Mouse (Mus musculus) CH12.LX (cell line): ENCODE results near the gene Syne3. TPM values are rescaled to one million over a fixed set of nuclear protein-coding genes. Genes with fewer than 3 reads are reported as not detected.

Experiments used
- DNase-seq: peaks from one replicate; pipeline ENCODE4 v3.0.0-alpha.2; 2013; ENCODE audit errors: extremely low read depth
- H3K27ac ChIP-seq: 2 replicates; pipeline ENCODE4 v1.5.1; 2012; ENCODE audit warnings: low read depth, mild to moderate bottlenecking, control low read depth, moderate library complexity; ENCODE audit not compliant: insufficient read depth
- H3K27me3 ChIP-seq: replicated peaks from 2 replicates; pipeline ENCODE3; 2012; ENCODE audit warnings: inconsistent platforms
- H3K36me3 ChIP-seq, 2 experiments: replicated peaks in 1 of 2; 2 replicates each; pipeline versions ENCODE3 to v1.6.1; 2012; ENCODE audit warnings: inconsistent platforms in 1 of 2, low read length in 1 of 2, mild to moderate bottlenecking in 1 of 2, mixed read lengths in 1 of 2, moderate library complexity in 1 of 2; ENCODE audit not compliant: control insufficient read depth in 1 of 2, insufficient read depth in 1 of 2
- H3K4me1 ChIP-seq, 2 experiments: 2 replicates each; pipeline ENCODE4 v1.6.1; 2012; ENCODE audit warnings: inconsistent platforms in 1 of 2, moderate library complexity in 1 of 2; ENCODE audit not compliant: insufficient read depth in 2 of 2, control insufficient read depth in 1 of 2
- H3K4me2 ChIP-seq: 2 replicates; pipeline ENCODE4 v1.6.1; 2012; ENCODE audit warnings: low read depth, mild to moderate bottlenecking, control low read depth; ENCODE audit not compliant: poor library complexity, insufficient read depth, severe bottlenecking
- H3K4me3 ChIP-seq, 3 experiments: fragments of 150-350 bp in 1 of 3; sonication (generic) in 1 of 3; replicated peaks in 1 of 3; 2 replicates each; pipeline versions ENCODE3 to v1.5.1; 2011 to 2012; ENCODE audit warnings: low read depth in 2 of 3, low read length in 2 of 3, mild to moderate bottlenecking in 2 of 3, moderate library complexity in 2 of 3, control low read depth in 1 of 3, improper control_type of control experiment in 1 of 3, inconsistent platforms in 1 of 3, mixed read lengths in 1 of 3; ENCODE audit not compliant: poor library complexity in 1 of 3
- H3K79me2 ChIP-seq: replicated peaks from 2 replicates; pipeline ENCODE4 v1.6.1; 2012; ENCODE audit warnings: mild to moderate bottlenecking, moderate library complexity; ENCODE audit not compliant: control insufficient read depth, poor library complexity, insufficient read depth, severe bottlenecking; ENCODE audit errors: extremely low read depth
- H3K9ac ChIP-seq: 2 replicates; pipeline ENCODE4 v1.6.1; 2012; ENCODE audit warnings: low read depth, mild to moderate bottlenecking, control low read depth, moderate library complexity; ENCODE audit not compliant: insufficient read depth
- H3K9me3 ChIP-seq: replicated peaks from 2 replicates; pipeline ENCODE3; 2012; ENCODE audit warnings: low read length, inconsistent platforms, mixed read lengths
- BHLHE40 ChIP-seq: IDR thresholded peaks from 2 replicates; pipeline ENCODE4 v1.6.1; 2011; ENCODE audit warnings: mild to moderate bottlenecking, low read depth, low read length, improper control_type of control experiment
- CHD1 ChIP-seq: IDR thresholded peaks from 2 replicates; pipeline ENCODE4 v1.6.1; 2012; ENCODE audit warnings: low read depth, low read length, improper control_type of control experiment, inconsistent platforms
- E2F4 ChIP-seq: IDR thresholded peaks from 2 replicates; pipeline ENCODE4 v1.6.1; 2011; ENCODE audit warnings: low read depth, low read length, improper control_type of control experiment; ENCODE audit not compliant: insufficient replicate concordance
- ELF1 ChIP-seq: IDR thresholded peaks from 2 replicates; pipeline ENCODE4 v1.6.1; 2014; ENCODE audit warnings: low read depth, mild to moderate bottlenecking, inconsistent platforms, low read length, improper control_type of control experiment
- EP300 ChIP-seq: IDR thresholded peaks from 2 replicates; pipeline ENCODE4 v1.6.1; 2011; ENCODE audit warnings: low read length, improper control_type of control experiment
- ETS1 ChIP-seq: conservative IDR thresholded peaks from 2 replicates; pipeline ENCODE4 v1.6.1; 2012; ENCODE audit warnings: low read depth, mild to moderate bottlenecking, inconsistent platforms, low read length, improper control_type of control experiment, moderate library complexity
- GABPA ChIP-seq: IDR thresholded peaks from 2 replicates; pipeline ENCODE4 v1.6.1; 2012; ENCODE audit warnings: low read depth, low read length, improper control_type of control experiment, inconsistent platforms; ENCODE audit not compliant: insufficient replicate concordance
- IRF4 ChIP-seq: IDR thresholded peaks from 2 replicates; pipeline ENCODE4 v1.6.1; 2014; ENCODE audit warnings: low read depth, mild to moderate bottlenecking, inconsistent platforms, low read length, improper control_type of control experiment
- JUN ChIP-seq: IDR thresholded peaks from 2 replicates; pipeline ENCODE4 v1.6.1; 2011; ENCODE audit warnings: low read depth, mild to moderate bottlenecking, low read length, improper control_type of control experiment, moderate library complexity; ENCODE audit not compliant: insufficient read depth
- KAT2A ChIP-seq: IDR thresholded peaks from 2 replicates; pipeline ENCODE4 v1.6.1; 2012; ENCODE audit warnings: low read length, improper control_type of control experiment, inconsistent platforms; ENCODE audit not compliant: insufficient replicate concordance
- MAFK ChIP-seq: IDR thresholded peaks from 2 replicates; pipeline ENCODE4 v1.6.1; 2011; ENCODE audit warnings: low read length, improper control_type of control experiment; ENCODE audit not compliant: insufficient replicate concordance
- MAX ChIP-seq: IDR thresholded peaks from 2 replicates; pipeline ENCODE4 v1.6.1; 2011; ENCODE audit warnings: low read length, improper control_type of control experiment
- MAZ ChIP-seq: IDR thresholded peaks from 2 replicates; pipeline ENCODE4 v1.6.1; 2012; ENCODE audit warnings: low read depth, mild to moderate bottlenecking, inconsistent platforms, low read length, improper control_type of control experiment, moderate library complexity
- MEF2A ChIP-seq: IDR thresholded peaks from 2 replicates; pipeline ENCODE4 v1.6.1; 2014; ENCODE audit warnings: low read depth, mild to moderate bottlenecking, inconsistent platforms, low read length, improper control_type of control experiment, borderline replicate concordance
- MXI1 ChIP-seq: IDR thresholded peaks from 2 replicates; pipeline ENCODE4 v1.6.1; 2011; ENCODE audit warnings: mild to moderate bottlenecking, low read depth, low read length, improper control_type of control experiment
- NELFE ChIP-seq: IDR thresholded peaks from 2 replicates; pipeline ENCODE4 v1.6.1; 2011; ENCODE audit warnings: low read depth, low read length, improper control_type of control experiment
- NRF1 ChIP-seq: IDR thresholded peaks from 2 replicates; pipeline ENCODE4 v1.6.1; 2014; ENCODE audit warnings: low read depth, mild to moderate bottlenecking, inconsistent platforms, low read length, improper control_type of control experiment, moderate library complexity
- PAX5 ChIP-seq: IDR thresholded peaks from 2 replicates; pipeline ENCODE4 v1.6.1; 2012; ENCODE audit warnings: low read length, inconsistent platforms, mixed read lengths
- POLR2A ChIP-seq: IDR thresholded peaks from 2 replicates; pipeline ENCODE4 v1.6.1; 2011; ENCODE audit warnings: low read depth, mild to moderate bottlenecking, improper control_type of control experiment, low read length
- POLR2AphosphoS2 ChIP-seq: IDR thresholded peaks from 2 replicates; pipeline ENCODE4 v1.6.1; 2011; ENCODE audit warnings: low read depth, low read length, improper control_type of control experiment
- RAD21 ChIP-seq: IDR thresholded peaks from 2 replicates; pipeline ENCODE4 v1.6.1; 2011; ENCODE audit warnings: low read depth, mild to moderate bottlenecking, low read length, improper control_type of control experiment, moderate library complexity
- SIN3A ChIP-seq: IDR thresholded peaks from 2 replicates; pipeline ENCODE4 v1.6.1; 2012; ENCODE audit warnings: low read length, improper control_type of control experiment, inconsistent platforms
- SMC3 ChIP-seq: IDR thresholded peaks from 2 replicates; pipeline ENCODE4 v1.6.1; 2011; ENCODE audit warnings: low read depth, low read length, improper control_type of control experiment
- TBP ChIP-seq: conservative IDR thresholded peaks from 2 replicates; pipeline ENCODE4 v1.6.1; 2011; ENCODE audit warnings: low read depth, low read length, improper control_type of control experiment
- TCF12 ChIP-seq: IDR thresholded peaks from 2 replicates; pipeline ENCODE4 v1.6.1; 2014; ENCODE audit warnings: low read depth, mild to moderate bottlenecking, inconsistent platforms, low read length, improper control_type of control experiment
- UBTF ChIP-seq: IDR thresholded peaks from 2 replicates; pipeline ENCODE4 v1.6.1; 2012; ENCODE audit warnings: low read depth, mild to moderate bottlenecking, inconsistent platforms, low read length, improper control_type of control experiment, moderate library complexity
- USF1 ChIP-seq: IDR thresholded peaks from 2 replicates; pipeline ENCODE4 v1.6.1; 2014; ENCODE audit warnings: low read depth, mild to moderate bottlenecking, inconsistent platforms, low read length, improper control_type of control experiment
- USF2 ChIP-seq: conservative IDR thresholded peaks from 2 replicates; pipeline ENCODE4 v1.6.1; 2011; ENCODE audit warnings: low read depth, low read length, improper control_type of control experiment
- ZC3H11A ChIP-seq: IDR thresholded peaks from 2 replicates; pipeline ENCODE4 v1.6.1; 2012; ENCODE audit warnings: low read depth, mild to moderate bottlenecking, inconsistent platforms, low read length, improper control_type of control experiment
- ZKSCAN1 ChIP-seq: IDR thresholded peaks from 2 replicates; pipeline ENCODE4 v1.6.1; 2012; ENCODE audit warnings: low read depth, inconsistent platforms, low read length, improper control_type of control experiment, borderline replicate concordance
- dilution Hi-C: fragments of 300-500 bp; cut with MboI; formaldehyde crosslinking; loops from 2 replicates; pipeline ENCODE4 v1.14.3; 2020; ENCODE audit warnings: low sequenced_read_pairs; ENCODE audit not compliant: extremely low pct_unique_long_range_greater_than_20kb, extremely low pct_ligation_motif_present
- in situ Hi-C: fragments of 300-500 bp; cut with MboI; formaldehyde crosslinking; loops from 3 replicates; pipeline ENCODE4 v1.14.3; 2019; ENCODE audit warnings: low sequenced_read_pairs, low pct_ligation_motif_present, low pct_unique_long_range_greater_than_20kb, mixed read lengths
- polyA plus RNA-seq: library from polyadenylated mRNA; unstranded; fragments of >175 nt; gene quantifications from 2 replicates; pipeline ENCODE4 v1.2.1, GENCODE M21; 2012; ENCODE audit warnings: low read depth; ENCODE audit not compliant: insufficient read length
- total RNA-seq, 2 experiments: library from RNA; depleted of rRNA; stranded (reverse); fragments of 300-350 nt in 1 of 2; fragments of >200 nt in 1 of 2; gene quantifications; 2 replicates each; pipeline ENCODE4 v1.2.3; 2012 to 2014

Gene Syne3
- total and polyA plus RNA-seq, 3 experiments = 5.3 to 18.7 (median 7.3) TPM

DNA sequence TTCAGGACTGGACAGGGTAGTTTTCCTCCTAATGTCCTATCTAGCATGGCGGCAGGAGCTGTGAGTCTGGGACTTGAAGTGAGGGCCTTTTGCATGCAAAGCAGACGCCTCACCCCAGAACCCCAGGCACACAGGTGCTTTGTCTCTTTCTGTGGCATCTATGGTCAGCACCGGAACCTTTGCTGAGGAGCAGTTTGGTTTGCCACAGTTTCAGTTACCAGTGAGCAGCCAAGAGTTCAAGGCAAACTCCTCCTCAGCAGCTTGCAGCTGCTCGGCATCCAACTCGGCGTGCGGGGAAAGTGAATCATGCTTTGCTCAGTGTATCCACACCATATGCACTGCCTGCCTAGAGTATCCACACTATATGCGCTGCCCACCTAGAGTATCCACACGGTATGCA is 13.2 kb upstream of the Syne3 start:
- peaks cover 21 to 51% of the 10 kb centered on the region in 2 experiments for H3K4me1 ChIP-seq
- H3K4me2 ChIP-seq = peak overlapping the region; percentile 38; the same call in 1 of the 2 replicates
- no peak overlapping the region for H3K9ac ChIP-seq
- peaks cover 6% of the 10 kb centered on the region for H3K9me3 ChIP-seq
- H3K27me3 ChIP-seq = no peaks in the 10 kb centered on the region
- peaks cover 0 to 2% of the 10 kb centered on the region in 2 experiments for H3K36me3 ChIP-seq
- peak overlapping the region in 2 of 3 experiments; percentile 60 to 64 for H3K4me3 ChIP-seq
- TF ChIP-seq MEF2A = peak; percentile 59; the same call in 1 of the 2 replicates
- TF ChIP-seq TBP = 0 out of 2 replicates have a peak, but pooled peaks have one; percentile 46
- TF ChIP-seq NRF1 = no peak
- TF ChIP-seq USF1 = no peak
- peak; percentile 91 for TF ChIP-seq TCF12
- no peak for TF ChIP-seq POLR2AphosphoS2
- TF ChIP-seq ZC3H11A = no peak
- TF ChIP-seq MAFK = 0 out of 2 replicates have a peak, but pooled peaks have one; percentile 24
- peak; percentile 71 for TF ChIP-seq BHLHE40
- peak; percentile 56; the same call in 1 of the 2 replicates for TF ChIP-seq IRF4
- peak; percentile 85 for TF ChIP-seq EP300
- TF ChIP-seq GABPA = no peak
- TF ChIP-seq ETS1 = peak; percentile 63
- TF ChIP-seq SMC3 = peak; percentile 10
- TF ChIP-seq SIN3A = 0 out of 2 replicates have a peak, but pooled peaks have one; percentile 26
- peak; percentile 79 for DNase-seq
- H3K27ac ChIP-seq = peak overlapping the region; percentile 78
- dilution Hi-C loops (no loop called here), in situ Hi-C loops (no loop called here)
- no peaks in the 10 kb centered on the region for H3K79me2 ChIP-seq

DNA sequence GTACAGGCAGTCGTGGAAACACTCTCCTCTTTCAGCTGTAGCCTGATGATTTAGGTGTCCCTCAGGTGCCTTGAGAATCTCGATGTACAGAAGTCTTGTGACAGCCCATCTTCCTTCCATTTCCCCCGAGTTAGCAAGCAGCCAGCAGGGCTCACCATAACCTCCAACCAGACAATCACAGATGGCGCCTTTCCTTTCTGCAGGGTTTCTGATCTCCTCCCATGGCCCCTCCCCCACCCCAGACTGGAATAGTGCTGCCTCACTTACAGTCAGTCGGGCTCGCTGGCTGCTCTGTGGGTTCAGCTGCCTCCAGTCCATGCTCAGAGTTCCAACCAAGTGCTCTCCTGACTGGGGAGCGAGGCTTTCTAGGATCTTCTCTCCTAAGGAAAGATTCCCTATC is 12.5 kb upstream of the Syne3 start:
- Histone ChIP-seq H3K4me1 (peaks cover 21 to 47% of the 10 kb centered on the region in 2 experiments), H3K9ac (peak overlapping the region; percentile 70), H3K79me2 (no peaks in the 10 kb centered on the region), H3K9me3 (peaks cover 6% of the 10 kb centered on the region), H3K36me3 (peaks cover 0 to 2% of the 10 kb centered on the region in 2 experiments), H3K4me3 (peak overlapping the region; percentile 60 to 64 (median 61)), H3K27me3 (no peaks in the 10 kb centered on the region), H3K27ac (peak overlapping the region; percentile 78), H3K4me2 (peak overlapping the region; percentile 38)
- dilution Hi-C loops = no loop called here
- DNase-seq = peak; percentile 81
- in situ Hi-C loops = no loop called here
- no peak for TF ChIP-seq JUN
- TF ChIP-seq UBTF = no peak
- TF ChIP-seq EP300 = no peak
- TF ChIP-seq ZC3H11A = no peak
- no peak; the same call in 1 of the 2 replicates for TF ChIP-seq POLR2A
- TF ChIP-seq USF1 = no peak
- TF ChIP-seq USF2 = no peak
- no peak for TF ChIP-seq ZKSCAN1
- TF ChIP-seq ETS1 = no peak
- peak; percentile 41 for TF ChIP-seq SIN3A
- TF ChIP-seq PAX5 = no peak
- 0 out of 2 replicates have a peak, but pooled peaks have one; percentile 41 for TF ChIP-seq CHD1
- TF ChIP-seq GABPA = no peak
- TF ChIP-seq RAD21 = no peak; the same call in 1 of the 2 replicates
- TF ChIP-seq MAZ = no peak
- TF ChIP-seq NRF1 = 0 out of 2 replicates have a peak, but pooled peaks have one; percentile 21
- peak; percentile 49; the same call in 1 of the 2 replicates for TF ChIP-seq IRF4
- TF ChIP-seq MAX = peak; percentile 22
- no peak for TF ChIP-seq E2F4
- TF ChIP-seq NELFE = peak; percentile 24; the same call in 1 of the 2 replicates
- no peak for TF ChIP-seq MXI1
- peak; percentile 31; the same call in 1 of the 2 replicates for TF ChIP-seq BHLHE40
- no peak for TF ChIP-seq KAT2A
- no peak for TF ChIP-seq ELF1
